Mouse (Mus musculus): Measurements from ENCODE around the gene Gsk3b.

DNA sequence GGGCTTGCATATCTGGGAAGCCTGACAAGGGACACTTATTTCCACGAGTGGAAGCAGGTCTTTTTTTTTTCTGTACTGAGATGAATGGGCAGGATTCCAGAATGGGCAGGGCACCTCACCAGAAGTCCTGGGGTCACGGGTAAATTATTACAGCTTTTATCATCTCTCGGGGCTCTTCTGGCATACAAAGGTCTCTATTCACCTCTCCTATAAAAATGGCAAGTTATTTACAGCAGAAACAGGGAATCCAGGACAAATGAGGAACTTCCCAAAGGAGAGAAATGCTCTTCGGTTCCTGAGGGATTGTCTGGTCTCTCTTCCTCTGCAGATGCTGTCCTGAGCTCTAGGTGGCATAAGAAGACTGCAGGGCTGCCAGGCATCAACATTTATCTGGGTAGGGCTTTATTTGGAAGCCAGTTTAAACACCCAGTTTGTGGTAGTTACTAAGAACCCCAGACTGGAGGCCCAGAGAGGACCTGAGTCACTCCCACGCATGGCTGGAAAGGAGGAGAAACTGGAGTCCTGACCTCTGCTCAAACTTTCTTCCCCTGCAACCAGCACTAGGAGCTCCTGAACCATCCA is 206.6 kb downstream of the Gsk3b start:
- TF ChIP-seq GATA1 (IDR thresholded peaks at IDR 0.05; ENCODE audit: borderline replicate concordance, low read length) = no peak
- TF ChIP-seq CTCF (IDR thresholded peaks at IDR 0.05; ENCODE audit: low read depth, low read length) = no peak
